Mouse (Mus musculus) layer of hippocampus, adult 9-11 months (tissue): ENCODE data around the gene Zfp84.
A peak's percentile ranks its signal among the peaks of the same experiment; 100 is the strongest.

ENCODE experiments used
- DNase-seq: peaks from one replicate; pipeline ENCODE4 v3.0.0; 2022

The Zfp84 gene

DNA sequence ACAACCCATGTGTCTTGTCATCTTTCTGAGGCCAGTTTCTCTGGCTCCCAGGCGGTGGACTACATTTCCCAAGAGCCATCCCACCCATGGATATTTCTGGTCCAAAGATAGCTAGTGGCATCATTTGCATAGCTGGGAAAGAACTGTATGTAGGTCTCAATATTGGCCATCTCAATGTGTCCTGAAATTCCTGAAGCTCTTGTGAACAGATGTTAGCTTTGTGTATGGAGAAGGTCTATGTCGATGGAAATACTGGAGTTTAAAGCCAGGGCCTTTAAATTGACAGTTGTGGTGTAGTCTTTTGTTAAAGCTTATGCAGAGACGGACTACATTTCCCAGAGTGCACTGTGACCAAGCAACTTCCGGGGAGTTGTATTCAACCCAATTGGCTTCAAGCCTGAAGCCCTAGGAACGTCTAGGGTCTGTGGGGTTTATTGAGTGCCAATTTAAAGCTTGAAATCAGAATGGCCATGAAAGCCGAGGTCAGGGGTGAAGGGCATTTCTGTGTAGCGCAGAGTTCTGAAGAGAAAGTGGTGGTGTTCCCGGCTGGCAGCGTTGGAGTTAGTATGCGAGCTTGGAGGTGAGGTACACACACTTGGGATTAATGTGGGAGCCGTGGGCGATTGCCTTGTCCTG, 50.4 kb downstream of the Zfp84 start:
- DNase-seq: peak; percentile 81

DNA sequence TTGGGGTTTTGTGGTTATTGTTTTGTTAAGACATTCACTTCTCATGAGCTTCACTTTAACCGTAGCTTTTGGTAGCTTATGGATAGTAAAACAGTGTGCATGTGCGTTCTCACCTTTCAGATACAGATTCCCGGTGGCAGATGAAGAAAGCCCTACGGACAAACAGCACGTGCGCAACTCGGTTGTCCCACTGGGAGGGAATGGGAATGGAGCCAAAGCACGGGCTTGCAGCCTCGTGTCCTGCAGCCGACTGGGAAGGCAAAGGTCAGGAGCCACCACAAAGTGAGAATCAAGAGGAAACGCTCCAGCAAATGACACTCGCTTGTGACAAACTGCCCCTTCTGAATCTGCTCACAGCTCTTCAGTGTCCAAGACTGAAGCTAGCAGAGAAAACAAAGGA, 59.6 kb downstream of the Zfp84 start:
- DNase-seq: no peak
